Mouse (Mus musculus): Measurements from ENCODE around the gene Dgkg. TPM values are rescaled to one million over a fixed set of nuclear protein-coding genes. Genes with fewer than 3 reads are reported as not detected.

Dgkg gene
- total and polyA plus RNA-seq, 3 experiments, result 0.33 TPM; not detected in 2

DNA sequence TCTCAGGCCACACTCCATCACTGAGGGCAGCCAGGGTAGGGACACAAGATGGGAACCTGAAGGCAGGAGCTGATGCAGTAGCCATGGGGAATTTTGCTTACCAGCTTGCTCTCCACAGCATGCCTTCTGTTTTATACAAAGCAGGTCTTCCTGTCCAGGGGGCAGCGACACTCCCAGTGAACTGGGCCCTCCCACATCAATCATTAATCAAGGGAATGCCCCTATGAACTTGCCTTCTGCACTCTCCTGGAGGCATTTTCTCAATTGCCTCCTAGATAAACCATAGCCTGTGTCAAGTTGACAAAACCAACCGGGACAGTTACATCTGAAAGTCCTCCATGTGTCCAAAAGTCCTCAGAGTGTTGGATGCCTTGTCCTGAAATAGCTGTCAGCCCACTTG lies 6.1 kb upstream of the Dgkg start:
- TF ChIP-seq GATA2 (IDR thresholded peaks at IDR 0.05; ENCODE audit: borderline replicate concordance, low read depth, low read length), result no peak
- no peak for TF ChIP-seq GATA1 (IDR thresholded peaks at IDR 0.05; ENCODE audit: borderline replicate concordance, low read length)
- TF ChIP-seq TAL1 (conservative IDR thresholded peaks at IDR 0.05; ENCODE audit: low read depth, low read length), result no peak
- TF ChIP-seq POLR2AphosphoS5 (IDR thresholded peaks at IDR 0.05; ENCODE audit: insufficient replicate concordance, low read depth, low read length), result no peak
- no peak for TF ChIP-seq CTCF (IDR thresholded peaks at IDR 0.05; ENCODE audit: low read depth, low read length)
- H3K27me3 ChIP-seq (ENCODE audit: insufficient read depth, low read length), result no peaks in the 10 kb centered on the region
- ATAC-seq (ENCODE audit: extremely low read depth, insufficient number of reproducible peaks, low FRiP score, poor library complexity, severe bottlenecking) (no peak), DNase-seq (ENCODE audit: low spot score) (no peak)
- H3K9me3 ChIP-seq (replicated peaks), result peaks cover 3% of the 10 kb centered on the region; the same call in 1 of the 2 replicates
- no peaks in the 10 kb centered on the region for H3K36me3 ChIP-seq (replicated peaks)
- H3K4me3 ChIP-seq (ENCODE audit: low read depth, low read length), result no peak overlapping the region
- no peaks in the 10 kb centered on the region for H3K4me1 ChIP-seq (ENCODE audit: insufficient read depth, low read depth, low read length)

DNA sequence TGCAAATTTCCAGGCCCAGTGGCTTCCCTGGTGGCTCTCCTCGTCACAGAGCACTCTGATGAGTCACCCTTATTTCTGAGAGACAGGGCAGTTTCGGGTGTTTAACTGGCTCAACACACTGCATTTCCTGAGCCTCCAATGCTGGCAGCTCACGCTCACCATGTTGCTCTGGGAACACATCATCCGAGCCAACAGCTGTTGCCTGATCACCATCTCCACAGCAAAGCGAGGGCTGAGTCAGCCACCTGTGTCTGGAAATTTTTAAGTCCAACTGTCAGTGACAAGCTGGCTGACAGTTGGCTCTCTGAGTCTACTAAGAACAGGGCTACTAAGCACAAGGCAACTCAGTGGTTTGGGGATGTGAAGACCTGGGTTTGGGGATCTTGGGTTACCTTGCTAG lies 4.1 kb upstream of the Dgkg start:
- no peak for DNase-seq (ENCODE audit: low spot score)
- peaks cover 3% of the 10 kb centered on the region; the same call in 1 of the 2 replicates for H3K9me3 ChIP-seq (replicated peaks)
- no peaks in the 10 kb centered on the region for H3K4me1 ChIP-seq (ENCODE audit: insufficient read depth, low read depth, low read length)
- H3K36me3 ChIP-seq (replicated peaks), result no peaks in the 10 kb centered on the region
- no peak for TF ChIP-seq CTCF (IDR thresholded peaks at IDR 0.05; ENCODE audit: low read depth, low read length)
- TF ChIP-seq POLR2AphosphoS5 (IDR thresholded peaks at IDR 0.05; ENCODE audit: insufficient replicate concordance, low read depth, low read length), result no peak
- TF ChIP-seq TAL1 (conservative IDR thresholded peaks at IDR 0.05; ENCODE audit: low read depth, low read length), result no peak
- TF ChIP-seq GATA1 (IDR thresholded peaks at IDR 0.05; ENCODE audit: borderline replicate concordance, low read length), result no peak
- no peak for TF ChIP-seq GATA2 (IDR thresholded peaks at IDR 0.05; ENCODE audit: borderline replicate concordance, low read depth, low read length)
- H3K4me3 ChIP-seq (ENCODE audit: low read depth, low read length), result no peak overlapping the region
- no peak for ATAC-seq (ENCODE audit: extremely low read depth, insufficient number of reproducible peaks, low FRiP score, poor library complexity, severe bottlenecking)
- no peaks in the 10 kb centered on the region for H3K27me3 ChIP-seq (ENCODE audit: insufficient read depth, low read length)

DNA sequence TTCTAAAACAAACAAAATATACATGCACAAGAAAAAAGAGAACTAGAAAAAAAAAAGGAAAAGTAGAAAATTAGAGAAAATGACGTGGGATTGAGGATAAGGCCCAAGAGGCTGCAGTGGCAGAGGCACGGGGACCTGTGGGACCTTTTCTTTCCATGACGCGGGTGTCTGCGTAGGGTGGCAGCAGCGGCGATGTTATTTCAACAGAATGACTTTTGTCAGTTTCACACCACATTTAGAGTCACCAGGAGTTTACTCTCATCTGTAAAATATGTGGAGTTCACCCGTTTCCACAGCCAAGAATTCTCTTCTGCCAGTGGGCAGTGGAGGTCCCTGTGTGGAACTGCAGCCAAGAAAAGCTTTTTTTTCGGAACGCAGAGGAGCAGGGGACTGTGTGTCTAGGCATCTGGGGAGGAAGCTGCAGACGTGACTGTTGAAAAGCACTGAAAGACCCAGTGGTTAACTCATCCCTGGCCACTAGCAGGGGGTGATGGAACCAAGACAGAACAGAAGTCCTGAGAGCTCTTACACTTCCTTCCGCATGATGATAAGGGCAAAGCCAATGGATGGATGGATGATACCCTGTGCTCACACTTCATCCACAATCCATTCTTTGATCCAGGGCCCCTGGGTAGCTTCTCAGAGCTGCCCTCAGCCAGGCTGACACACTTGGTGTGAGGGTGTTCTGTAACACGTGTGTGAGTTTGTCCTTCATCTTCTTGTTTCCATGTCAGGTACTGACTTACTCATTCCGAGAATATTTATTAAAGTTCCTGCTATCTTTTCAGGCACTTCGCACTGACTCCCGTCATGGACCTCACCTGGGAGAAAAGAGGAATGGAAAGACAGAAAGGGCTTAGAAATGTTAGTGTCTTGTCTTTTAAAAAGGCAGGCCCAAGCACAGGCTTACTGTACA lies 1.1 kb upstream of the Dgkg start:
- Histone ChIP-seq H3K4me1 (ENCODE audit: insufficient read depth, low read depth, low read length) (no peaks in the 10 kb centered on the region), H3K27me3 (ENCODE audit: insufficient read depth, low read length) (no peaks in the 10 kb centered on the region), H3K36me3 (replicated peaks) (no peaks in the 10 kb centered on the region), H3K9me3 (replicated peaks) (peaks cover 3% of the 10 kb centered on the region; the same call in 1 of the 2 replicates), H3K4me3 (ENCODE audit: low read depth, low read length) (no peak overlapping the region)
- ATAC-seq (ENCODE audit: extremely low read depth, insufficient number of reproducible peaks, low FRiP score, poor library complexity, severe bottlenecking) (no peak), DNase-seq (ENCODE audit: low spot score) (no peak)
- no peak for TF ChIP-seq GATA2 (IDR thresholded peaks at IDR 0.05; ENCODE audit: borderline replicate concordance, low read depth, low read length)
- TF ChIP-seq GATA1 (IDR thresholded peaks at IDR 0.05; ENCODE audit: borderline replicate concordance, low read length), result no peak
- TF ChIP-seq CTCF (IDR thresholded peaks at IDR 0.05; ENCODE audit: low read depth, low read length), result no peak
- no peak for TF ChIP-seq TAL1 (conservative IDR thresholded peaks at IDR 0.05; ENCODE audit: low read depth, low read length)
- no peak for TF ChIP-seq POLR2AphosphoS5 (IDR thresholded peaks at IDR 0.05; ENCODE audit: insufficient replicate concordance, low read depth, low read length)

DNA sequence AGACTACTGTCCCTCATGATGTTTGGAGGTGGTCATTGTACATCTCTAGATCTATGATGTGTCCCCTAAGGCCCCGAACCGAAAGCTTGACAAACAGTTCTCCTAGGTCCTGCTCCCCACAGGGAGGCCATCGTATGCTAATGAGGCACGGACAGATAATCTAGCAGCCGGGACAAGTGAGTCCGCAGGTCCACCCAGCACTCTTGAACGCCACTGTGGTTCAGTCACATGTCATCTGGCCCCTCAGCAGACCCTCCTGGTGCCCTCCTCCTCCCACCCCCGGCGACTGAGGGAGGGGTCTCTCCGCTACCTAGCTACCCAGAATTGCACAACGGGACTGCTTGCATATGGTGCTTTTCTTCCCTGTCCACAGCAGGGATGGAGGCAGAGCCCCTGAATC lies 1.2 kb downstream of the Dgkg start:
- TF ChIP-seq GATA1 (IDR thresholded peaks at IDR 0.05; ENCODE audit: borderline replicate concordance, low read length), result no peak
- no peak for TF ChIP-seq TAL1 (conservative IDR thresholded peaks at IDR 0.05; ENCODE audit: low read depth, low read length)
- no peak for TF ChIP-seq GATA2 (IDR thresholded peaks at IDR 0.05; ENCODE audit: borderline replicate concordance, low read depth, low read length)
- ATAC-seq (ENCODE audit: extremely low read depth, insufficient number of reproducible peaks, low FRiP score, poor library complexity, severe bottlenecking), result no peak
- Histone ChIP-seq H3K4me1 (ENCODE audit: insufficient read depth, low read depth, low read length) (no peaks in the 10 kb centered on the region), H3K4me3 (ENCODE audit: low read depth, low read length) (no peak overlapping the region), H3K36me3 (replicated peaks) (no peaks in the 10 kb centered on the region), H3K9me3 (replicated peaks) (peaks cover 3% of the 10 kb centered on the region; the same call in 1 of the 2 replicates), H3K27me3 (ENCODE audit: insufficient read depth, low read length) (no peaks in the 10 kb centered on the region)
- DNase-seq (ENCODE audit: low spot score), result no peak

DNA sequence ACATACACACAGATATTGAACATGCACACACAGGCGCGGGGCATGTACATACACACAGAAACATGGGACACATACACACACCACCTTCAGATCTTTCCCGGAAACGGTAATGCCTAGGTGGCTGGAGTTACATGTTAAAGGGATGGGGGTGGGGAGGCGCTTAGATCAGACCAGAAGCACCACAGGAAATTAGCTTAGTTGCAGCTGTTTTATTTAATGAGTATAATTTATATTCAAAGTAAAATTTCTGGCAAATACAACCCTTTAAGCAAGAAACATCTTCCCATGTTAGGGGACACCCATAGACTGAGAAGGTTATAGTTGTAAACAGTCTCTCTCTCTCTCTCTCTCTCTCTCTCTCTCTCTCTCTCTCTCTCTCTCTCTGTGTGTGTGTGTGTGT lies 1.8 kb downstream of the Dgkg start:
- ATAC-seq (ENCODE audit: extremely low read depth, insufficient number of reproducible peaks, low FRiP score, poor library complexity, severe bottlenecking) (no peak), DNase-seq (ENCODE audit: low spot score) (no peak)
- no peaks in the 10 kb centered on the region for H3K27me3 ChIP-seq (ENCODE audit: insufficient read depth, low read length)
- no peaks in the 10 kb centered on the region for H3K36me3 ChIP-seq (replicated peaks)
- TF ChIP-seq TAL1 (conservative IDR thresholded peaks at IDR 0.05; ENCODE audit: low read depth, low read length) (no peak), GATA2 (IDR thresholded peaks at IDR 0.05; ENCODE audit: borderline replicate concordance, low read depth, low read length) (no peak), CTCF (IDR thresholded peaks at IDR 0.05; ENCODE audit: low read depth, low read length) (no peak), GATA1 (IDR thresholded peaks at IDR 0.05; ENCODE audit: borderline replicate concordance, low read length) (no peak), POLR2AphosphoS5 (IDR thresholded peaks at IDR 0.05; ENCODE audit: insufficient replicate concordance, low read depth, low read length) (no peak)
- no peak overlapping the region for H3K4me3 ChIP-seq (ENCODE audit: low read depth, low read length)
- H3K4me1 ChIP-seq (ENCODE audit: insufficient read depth, low read depth, low read length), result no peaks in the 10 kb centered on the region
- peaks cover 3% of the 10 kb centered on the region; the same call in 1 of the 2 replicates for H3K9me3 ChIP-seq (replicated peaks)

DNA sequence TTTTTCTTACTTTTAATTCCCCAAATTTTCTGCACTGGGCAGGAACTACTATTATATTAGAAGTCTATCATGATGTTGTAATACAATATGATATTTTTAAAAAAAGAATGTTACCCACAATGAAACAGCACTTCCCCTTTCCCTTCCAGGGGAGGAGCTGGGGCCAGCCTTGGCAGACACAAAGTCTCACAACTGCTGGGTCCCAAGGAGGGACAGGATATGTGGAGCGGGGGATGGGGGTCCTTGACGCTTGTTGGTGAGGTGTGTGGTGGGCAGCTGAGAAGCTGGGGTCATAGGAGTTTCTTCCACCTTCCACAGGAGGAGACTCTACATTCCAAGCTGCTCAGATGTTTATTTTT lies 2.6 kb downstream of the Dgkg start:
- no peaks in the 10 kb centered on the region for H3K9me3 ChIP-seq (replicated peaks)

More for the DNA sequence above, 2.6 kb downstream of the Dgkg start:
- H3K27me3 ChIP-seq (ENCODE audit: insufficient read depth, low read length), result no peaks in the 10 kb centered on the region
- no peak overlapping the region for H3K4me3 ChIP-seq (ENCODE audit: low read depth, low read length)
- no peaks in the 10 kb centered on the region for H3K36me3 ChIP-seq (replicated peaks)
- ATAC-seq (ENCODE audit: extremely low read depth, insufficient number of reproducible peaks, low FRiP score, poor library complexity, severe bottlenecking) (no peak), DNase-seq (ENCODE audit: low spot score) (no peak)
- TF ChIP-seq GATA1 (IDR thresholded peaks at IDR 0.05; ENCODE audit: borderline replicate concordance, low read length) (no peak), GATA2 (IDR thresholded peaks at IDR 0.05; ENCODE audit: borderline replicate concordance, low read depth, low read length) (no peak), TAL1 (conservative IDR thresholded peaks at IDR 0.05; ENCODE audit: low read depth, low read length) (no peak), POLR2AphosphoS5 (IDR thresholded peaks at IDR 0.05; ENCODE audit: insufficient replicate concordance, low read depth, low read length) (no peak), CTCF (IDR thresholded peaks at IDR 0.05; ENCODE audit: low read depth, low read length) (no peak)
- no peaks in the 10 kb centered on the region for H3K4me1 ChIP-seq (ENCODE audit: insufficient read depth, low read depth, low read length)

Data from G1E (cell line).